Mouse (Mus musculus) hindbrain, embryonic 12.5 days (tissue): ENCODE data around the gene Dgkd. TPM values are rescaled to one million over a fixed set of nuclear protein-coding genes. Genes with fewer than 3 reads are reported as not detected.

Experiments
- ATAC-seq: fragments of 200-750 bp; cut with Nextera tagmentation; 2 replicates; pipeline ENCODE4 v1.8.0; 2017; ENCODE audit warnings: moderate TSS enrichment; ENCODE audit not compliant: low FRiP score
- H3K27ac ChIP-seq: fragments of 300-500 bp; sonication (generic); 2 replicates; pipeline ENCODE4 v1.5.1; 2016; ENCODE audit warnings: mild to moderate bottlenecking
- H3K27me3 ChIP-seq: fragments of 300-500 bp; sonication (generic); 2 replicates; pipeline ENCODE4 v1.6.1; 2016; ENCODE audit warnings: mild to moderate bottlenecking
- H3K36me3 ChIP-seq: fragments of 300-500 bp; sonication (generic); 2 replicates; pipeline ENCODE4 v1.6.1; 2016; ENCODE audit warnings: mild to moderate bottlenecking
- H3K4me1 ChIP-seq: fragments of 300-500 bp; sonication (generic); 2 replicates; pipeline ENCODE4 v1.6.1; 2016
- H3K4me2 ChIP-seq: fragments of 300-500 bp; sonication (generic); replicated peaks from 2 replicates; pipeline ENCODE4 v1.6.1; 2016; ENCODE audit warnings: mild to moderate bottlenecking
- H3K4me3 ChIP-seq: fragments of 300-500 bp; sonication (generic); 2 replicates; pipeline ENCODE4 v1.5.1; 2016; ENCODE audit warnings: mild to moderate bottlenecking
- H3K9ac ChIP-seq: fragments of 300-500 bp; sonication (generic); 2 replicates; pipeline ENCODE4 v1.6.1; 2016; ENCODE audit warnings: mild to moderate bottlenecking, moderate library complexity
- H3K9me3 ChIP-seq: fragments of 300-500 bp; sonication (generic); replicated peaks from 2 replicates; pipeline ENCODE4 v1.6.1; 2016; ENCODE audit warnings: mild to moderate bottlenecking
- WGBS: fragments of 180-500 bp; shearing (Covaris S2); methylation state at CpG from one replicate; pipeline ENCODE4 v1.1.7; 2016; 5-methylcytosine and 5-hydroxymethylcytosine counted together
- polyA plus RNA-seq: library from polyadenylated mRNA; unstranded; fragments of >200 nt; fragmentation: Nextera tagmentation; extraction: Ambion mirVana; gene quantifications from 2 replicates; pipeline ENCODE4 v1.2.1, GENCODE M21; 2016

The Dgkd gene
- polyA plus RNA-seq, 1 experiment from 2014 or later: 39.1 TPM

- no peaks in the 10 kb centered on the region for H3K27me3 ChIP-seq
- WGBS: 85% methylated on average over 3 of the region's 3 CpGs
- ATAC-seq: no peak
Observed at GRCm38 (mm10) chr1:87920056-87920614, 67.0 kb downstream of the Dgkd start.

GRCm38 (mm10) chr1:87922666-87923065, 69.6 kb downstream of the Dgkd start:
- H3K27ac ChIP-seq: no peak overlapping the region

More at GRCm38 (mm10) chr1:87920056-87920614, 67.0 kb downstream of the Dgkd start:
- Histone ChIP-seq H3K36me3 (peaks cover 45% of the 10 kb centered on the region), H3K4me1 (no peaks in the 10 kb centered on the region), H3K9ac (no peak overlapping the region), H3K4me2 (no peak overlapping the region), H3K4me3 (no peak overlapping the region), H3K9me3 (no peaks in the 10 kb centered on the region), H3K27ac (no peak overlapping the region)

GRCm38 (mm10) chr1:87924888-87925287, 71.8 kb downstream of the Dgkd start:
- Histone ChIP-seq H3K4me3 (no peak overlapping the region), H3K9ac (no peak overlapping the region), H3K9me3 (no peaks in the 10 kb centered on the region), H3K27ac (no peak overlapping the region), H3K4me2 (no peak overlapping the region), H3K27me3 (no peaks in the 10 kb centered on the region), H3K36me3 (peaks cover 57% of the 10 kb centered on the region), H3K4me1 (no peaks in the 10 kb centered on the region)
- ATAC-seq: no peak
- 95% methylated on average over 4 of the region's 4 CpGs for WGBS

More at GRCm38 (mm10) chr1:87922666-87923065, 69.6 kb downstream of the Dgkd start:
- Histone ChIP-seq H3K4me1 (no peaks in the 10 kb centered on the region), H3K4me3 (no peak overlapping the region), H3K27me3 (no peaks in the 10 kb centered on the region), H3K4me2 (no peak overlapping the region), H3K9ac (no peak overlapping the region), H3K36me3 (peaks cover 60% of the 10 kb centered on the region), H3K9me3 (no peaks in the 10 kb centered on the region)
- no peak for ATAC-seq
- WGBS: 81% methylated on average over 1 of the region's 1 CpGs

GRCm38 (mm10) chr1:87929730-87930129, 76.6 kb downstream of the Dgkd start:
- no peak for ATAC-seq

GRCm38 (mm10) chr1:87933051-87933450, 80.0 kb downstream of the Dgkd start:
- 81% methylated on average over 5 of the region's 5 CpGs for WGBS

More at GRCm38 (mm10) chr1:87929730-87930129, 76.6 kb downstream of the Dgkd start:
- peaks cover 76% of the 10 kb centered on the region for H3K36me3 ChIP-seq
- 85% methylated on average over 5 of the region's 5 CpGs for WGBS
- no peak overlapping the region for H3K9ac ChIP-seq
- H3K4me1 ChIP-seq: no peaks in the 10 kb centered on the region
- H3K9me3 ChIP-seq: no peaks in the 10 kb centered on the region
- H3K27me3 ChIP-seq: no peaks in the 10 kb centered on the region
- H3K27ac ChIP-seq: no peak overlapping the region
- H3K4me3 ChIP-seq: no peak overlapping the region
- H3K4me2 ChIP-seq: no peak overlapping the region

GRCm38 (mm10) chr1:87935095-87935494, 82.0 kb downstream of the Dgkd start:
- peaks cover 64% of the 10 kb centered on the region for H3K36me3 ChIP-seq
- no peaks in the 10 kb centered on the region for H3K27me3 ChIP-seq
- no peaks in the 10 kb centered on the region for H3K9me3 ChIP-seq
- WGBS: 92% methylated on average over 9 of the region's 9 CpGs
- no peaks in the 10 kb centered on the region for H3K4me1 ChIP-seq
- no peak overlapping the region for H3K27ac ChIP-seq
- no peak overlapping the region for H3K9ac ChIP-seq
- no peak overlapping the region for H3K4me3 ChIP-seq
- ATAC-seq: no peak
- H3K4me2 ChIP-seq: no peak overlapping the region

More at GRCm38 (mm10) chr1:87933051-87933450, 80.0 kb downstream of the Dgkd start:
- H3K27me3 ChIP-seq: no peaks in the 10 kb centered on the region
- no peak for ATAC-seq
- H3K36me3 ChIP-seq: peaks cover 61% of the 10 kb centered on the region
- no peak overlapping the region for H3K4me3 ChIP-seq
- no peak overlapping the region for H3K4me2 ChIP-seq
- no peaks in the 10 kb centered on the region for H3K4me1 ChIP-seq
- no peaks in the 10 kb centered on the region for H3K9me3 ChIP-seq
- no peak overlapping the region for H3K27ac ChIP-seq
- no peak overlapping the region for H3K9ac ChIP-seq

- H3K4me2 ChIP-seq: no peak overlapping the region
- no peak overlapping the region for H3K27ac ChIP-seq
- H3K27me3 ChIP-seq: no peaks in the 10 kb centered on the region
- no peak for ATAC-seq
- H3K4me3 ChIP-seq: no peak overlapping the region
- 86% methylated on average over 2 of the region's 2 CpGs for WGBS
- H3K9ac ChIP-seq: no peak overlapping the region
- H3K36me3 ChIP-seq: peaks cover 68% of the 10 kb centered on the region
- no peaks in the 10 kb centered on the region for H3K4me1 ChIP-seq
- no peaks in the 10 kb centered on the region for H3K9me3 ChIP-seq
Observed at GRCm38 (mm10) chr1:87935546-87935945, 82.5 kb downstream of the Dgkd start.

- H3K4me1 ChIP-seq: no peaks in the 10 kb centered on the region
- H3K4me2 ChIP-seq: no peak overlapping the region
- H3K27ac ChIP-seq: no peak overlapping the region
- H3K4me3 ChIP-seq: no peak overlapping the region
- no peaks in the 10 kb centered on the region for H3K9me3 ChIP-seq
- no peak for ATAC-seq
- WGBS: 94% methylated on average over 7 of the region's 7 CpGs
- no peak overlapping the region for H3K9ac ChIP-seq
- H3K36me3 ChIP-seq: peaks cover 71% of the 10 kb centered on the region
- no peaks in the 10 kb centered on the region for H3K27me3 ChIP-seq
Observed at GRCm38 (mm10) chr1:87936075-87936474, 83.0 kb downstream of the Dgkd start.

- Histone ChIP-seq H3K36me3 (peaks cover 71% of the 10 kb centered on the region), H3K4me3 (no peak overlapping the region), H3K9ac (no peak overlapping the region), H3K9me3 (no peaks in the 10 kb centered on the region), H3K27me3 (no peaks in the 10 kb centered on the region), H3K4me2 (no peak overlapping the region), H3K4me1 (no peaks in the 10 kb centered on the region), H3K27ac (no peak overlapping the region)
- ATAC-seq: no peak
- WGBS: 50% methylated on average over 2 of the region's 2 CpGs
Observed at GRCm38 (mm10) chr1:87936516-87936915, 83.4 kb downstream of the Dgkd start.

GRCm38 (mm10) chr1:87941765-87942164, 88.7 kb downstream of the Dgkd start:
- no peak overlapping the region for H3K27ac ChIP-seq
- 94% methylated on average over 1 of the region's 1 CpGs for WGBS
- H3K27me3 ChIP-seq: no peaks in the 10 kb centered on the region
- no peak for ATAC-seq
- peaks cover 96% of the 10 kb centered on the region for H3K36me3 ChIP-seq
- no peak overlapping the region for H3K9ac ChIP-seq
- H3K4me3 ChIP-seq: no peak overlapping the region
- H3K9me3 ChIP-seq: no peaks in the 10 kb centered on the region
- no peaks in the 10 kb centered on the region for H3K4me1 ChIP-seq
- no peak overlapping the region for H3K4me2 ChIP-seq

GRCm38 (mm10) chr1:87947681-87948091, 94.6 kb downstream of the Dgkd start:
- H3K4me3 ChIP-seq: no peak overlapping the region
- no peak overlapping the region for H3K9ac ChIP-seq
- no peaks in the 10 kb centered on the region for H3K9me3 ChIP-seq
- H3K27me3 ChIP-seq: no peaks in the 10 kb centered on the region
- no peak for ATAC-seq
- 91% methylated on average over 6 of the region's 6 CpGs for WGBS
- H3K4me2 ChIP-seq: no peak overlapping the region
- H3K27ac ChIP-seq: no peak overlapping the region
- H3K36me3 ChIP-seq: peaks cover 92% of the 10 kb centered on the region
- no peaks in the 10 kb centered on the region for H3K4me1 ChIP-seq

GRCm38 (mm10) chr1:87951641-87952040, 98.6 kb downstream of the Dgkd start:
- WGBS: 92% methylated on average over 3 of the region's 3 CpGs
- no peaks in the 10 kb centered on the region for H3K27me3 ChIP-seq
- no peak for ATAC-seq
- H3K9me3 ChIP-seq: no peaks in the 10 kb centered on the region
- no peak overlapping the region for H3K4me3 ChIP-seq
- H3K4me1 ChIP-seq: no peaks in the 10 kb centered on the region
- no peak overlapping the region for H3K27ac ChIP-seq
- peaks cover 93% of the 10 kb centered on the region for H3K36me3 ChIP-seq
- no peak overlapping the region for H3K4me2 ChIP-seq
- no peak overlapping the region for H3K9ac ChIP-seq

- no peak overlapping the region for H3K4me3 ChIP-seq
- H3K9ac ChIP-seq: no peak overlapping the region
- H3K27me3 ChIP-seq: no peaks in the 10 kb centered on the region
- WGBS: 79% methylated on average over 3 of the region's 3 CpGs
- H3K27ac ChIP-seq: no peak overlapping the region
- no peaks in the 10 kb centered on the region for H3K9me3 ChIP-seq
- H3K4me1 ChIP-seq: no peaks in the 10 kb centered on the region
- no peak overlapping the region for H3K4me2 ChIP-seq
- ATAC-seq: no peak
- H3K36me3 ChIP-seq: peaks cover 89% of the 10 kb centered on the region
Observed at GRCm38 (mm10) chr1:87953073-87953472, 100.0 kb downstream of the Dgkd start.
